Mouse (Mus musculus): Measurements from ENCODE around the gene Sftpd. TPM values are rescaled to one million over a fixed set of nuclear protein-coding genes. Genes with fewer than 3 reads are reported as not detected.

The Sftpd gene
- polyA plus RNA-seq (2014; fragmentation: Illumina TruSeq; extraction: RNeasy Lipid Tissue Mini Kit (QIAGEN cat#74804); ENCODE audit: low read depth, low replicate concordance) = not detected

DNA sequence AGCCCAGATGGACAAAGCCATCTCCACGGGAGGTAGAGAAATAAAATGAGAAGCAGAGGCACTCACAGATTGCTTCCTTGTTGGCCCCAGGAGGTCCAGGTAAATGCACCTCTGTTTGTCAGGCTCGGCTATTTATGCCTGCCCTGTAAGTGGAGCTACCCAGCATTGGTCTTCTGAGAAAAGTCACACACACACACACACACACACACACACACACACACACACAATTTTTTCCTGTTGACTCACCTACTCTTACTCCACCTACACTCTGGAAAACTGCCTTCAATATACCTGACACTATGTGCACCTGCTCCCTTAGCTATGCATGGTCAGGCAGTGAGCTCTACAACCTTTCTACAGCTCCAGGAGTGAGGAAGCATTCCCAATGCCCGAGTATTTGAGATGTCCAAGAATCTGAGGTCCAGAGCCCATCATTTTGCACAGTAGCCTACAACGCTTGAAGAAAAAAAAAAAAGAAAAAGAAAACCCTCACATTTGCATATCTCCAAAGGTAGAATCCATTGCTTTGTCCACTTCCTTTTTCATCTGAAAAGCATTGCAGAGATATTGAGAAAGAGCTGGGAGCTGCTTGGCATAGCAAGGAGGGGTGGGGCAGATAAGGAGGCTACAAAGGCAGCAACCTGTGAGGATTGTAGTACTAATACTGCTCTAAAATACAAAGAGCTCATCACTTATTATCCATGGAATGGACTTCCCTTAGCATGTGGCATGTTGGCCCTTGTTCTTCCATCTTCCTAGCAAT, at the start of gene Sftpd:
Sftpd (minus strand) TSS at position 91 of the 763 bp plus-strand sequence.

DNA sequence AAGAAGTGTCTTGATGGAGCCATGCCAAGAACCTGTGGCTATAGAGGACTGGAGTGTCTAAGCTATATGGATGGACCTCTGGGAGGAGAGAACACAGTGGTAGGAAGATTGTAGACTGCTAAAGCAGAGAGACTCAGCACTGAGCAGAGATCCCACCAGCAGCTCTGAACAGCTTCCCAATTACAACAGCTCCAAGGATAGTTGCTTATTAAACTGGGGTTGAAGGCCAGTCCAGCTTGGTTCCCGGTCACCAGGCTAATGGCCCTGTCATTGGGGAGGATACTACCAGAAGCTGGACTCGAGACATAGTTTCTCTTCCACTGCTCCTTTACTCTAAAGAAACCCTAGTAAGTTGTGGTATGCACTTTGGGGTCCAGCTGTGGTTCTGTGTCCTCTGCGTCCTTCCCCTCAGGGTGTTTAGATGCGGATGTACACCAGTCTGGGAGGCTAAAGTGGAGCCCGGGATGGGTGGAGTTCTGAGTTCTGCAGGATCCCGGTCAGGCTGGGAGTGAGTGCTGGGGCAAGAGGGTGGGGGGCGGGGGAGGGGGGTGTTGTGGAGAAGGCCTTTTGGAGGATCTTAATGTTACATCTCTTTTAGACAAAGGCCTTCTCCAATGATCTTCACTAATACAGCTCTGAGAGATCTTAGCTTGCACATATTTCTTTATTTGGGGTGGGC, 33.6 kb downstream of the Sftpd start, which contains the start of gene Mbl1:
Mbl1 (plus strand) TSS at position 239 of the 679 bp plus-strand sequence.

DNA sequence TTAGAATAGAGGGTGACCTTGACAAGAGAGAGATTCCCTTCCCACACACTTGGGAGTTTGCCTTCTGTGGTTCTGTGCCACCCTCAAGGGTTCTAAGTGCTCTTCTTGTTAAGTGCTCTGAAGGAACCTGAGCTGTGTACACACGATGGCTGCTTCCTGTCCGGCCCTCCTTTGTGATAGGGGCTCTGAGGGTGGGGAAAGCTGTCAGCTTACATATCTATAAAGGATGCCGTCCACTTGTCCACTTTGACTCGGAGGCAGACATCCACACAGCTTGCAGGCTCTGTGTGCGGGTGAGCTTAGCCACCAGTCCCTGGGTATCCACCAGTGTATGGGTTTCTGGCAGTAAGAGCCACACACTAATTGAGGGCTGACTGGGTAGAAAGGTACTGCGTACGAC, 53.4 kb downstream of the Sftpd start, which contains the start of gene Sftpa1:
Sftpa1 (plus strand) TSS at position 243 of the 400 bp plus-strand sequence.

Other genes with a start within 250 kb of the Sftpd start
- gene Tspan14, start 218.3 kb downstream of the Sftpd start, polyA plus RNA-seq (2014; fragmentation: Illumina TruSeq; extraction: RNeasy Lipid Tissue Mini Kit (QIAGEN cat#74804); ENCODE audit: low read depth, low replicate concordance) = 10.7 TPM
- gene Fam213a, start 171.4 kb downstream of the Sftpd start, polyA plus RNA-seq (2014; fragmentation: Illumina TruSeq; extraction: RNeasy Lipid Tissue Mini Kit (QIAGEN cat#74804); ENCODE audit: low read depth, low replicate concordance) = 183 TPM
- gene Dydc2, start 115.9 kb downstream of the Sftpd start, polyA plus RNA-seq (2014; fragmentation: Illumina TruSeq; extraction: RNeasy Lipid Tissue Mini Kit (QIAGEN cat#74804); ENCODE audit: low read depth, low replicate concordance) = not detected
- gene Dydc1, start 112.2 kb downstream of the Sftpd start, polyA plus RNA-seq (2014; fragmentation: Illumina TruSeq; extraction: RNeasy Lipid Tissue Mini Kit (QIAGEN cat#74804); ENCODE audit: low read depth, low replicate concordance) = 0.82 TPM
- gene Mat1a, start 80.1 kb downstream of the Sftpd start, polyA plus RNA-seq (2014; fragmentation: Illumina TruSeq; extraction: RNeasy Lipid Tissue Mini Kit (QIAGEN cat#74804); ENCODE audit: low read depth, low replicate concordance) = not detected
- not detected for gene Sftpa1, start 53.4 kb downstream of the Sftpd start, polyA plus RNA-seq (2014; fragmentation: Illumina TruSeq; extraction: RNeasy Lipid Tissue Mini Kit (QIAGEN cat#74804); ENCODE audit: low read depth, low replicate concordance)
- not detected for gene Mbl1, start 33.7 kb downstream of the Sftpd start, polyA plus RNA-seq (2014; fragmentation: Illumina TruSeq; extraction: RNeasy Lipid Tissue Mini Kit (QIAGEN cat#74804); ENCODE audit: low read depth, low replicate concordance)
- not detected for gene Gm2832, start 93.7 kb upstream of the Sftpd start, polyA plus RNA-seq (2014; fragmentation: Illumina TruSeq; extraction: RNeasy Lipid Tissue Mini Kit (QIAGEN cat#74804); ENCODE audit: low read depth, low replicate concordance)
- gene Gm5798, start 163.5 kb upstream of the Sftpd start, polyA plus RNA-seq (2014; fragmentation: Illumina TruSeq; extraction: RNeasy Lipid Tissue Mini Kit (QIAGEN cat#74804); ENCODE audit: low read depth, low replicate concordance) = not detected
- not detected for gene Gm7945, start 201.2 kb upstream of the Sftpd start, polyA plus RNA-seq (2014; fragmentation: Illumina TruSeq; extraction: RNeasy Lipid Tissue Mini Kit (QIAGEN cat#74804); ENCODE audit: low read depth, low replicate concordance)
- not detected for gene Gm6482, start 223.1 kb upstream of the Sftpd start, polyA plus RNA-seq (2014; fragmentation: Illumina TruSeq; extraction: RNeasy Lipid Tissue Mini Kit (QIAGEN cat#74804); ENCODE audit: low read depth, low replicate concordance)

Data from adrenal gland, adult 10 weeks (tissue).